Mouse (Mus musculus): ENCODE data around the gene Hdgf.

GRCm38 (mm10) chr3:87924996-87925395 is 18.9 kb downstream of the Hdgf start:
- no peak for TF ChIP-seq CTCF (IDR thresholded peaks at IDR 0.05; ENCODE audit: low read depth)
- TF ChIP-seq EP300 (IDR thresholded peaks at IDR 0.05; ENCODE audit: low read depth) = no peak

All from liver, postnatal 0 days (tissue).